Mouse (Mus musculus): ENCODE measurements around the gene Sik3.

DNA sequence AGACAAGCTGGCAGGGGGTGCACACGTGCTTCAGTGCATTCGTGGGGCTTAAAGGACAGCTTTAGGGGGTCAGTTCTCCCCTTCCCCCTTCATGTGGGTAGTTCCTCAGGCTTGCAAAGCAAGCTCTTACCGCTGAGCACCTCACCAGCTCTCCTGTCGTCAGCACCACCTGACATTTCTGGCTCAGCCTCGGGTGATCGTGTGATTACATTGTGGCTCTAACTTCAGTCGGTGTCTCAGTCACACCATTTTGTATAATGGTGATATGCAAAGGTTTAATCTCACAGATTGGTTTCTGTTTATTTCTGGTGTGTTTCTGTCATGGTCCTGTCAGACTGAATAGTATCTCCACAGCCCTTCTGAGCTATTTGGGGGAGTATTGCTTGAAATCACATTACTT is 186.3 kb downstream of the Sik3 start:
- TF ChIP-seq CTCF (IDR thresholded peaks at IDR 0.05; ENCODE audit: control insufficient read depth, insufficient read depth, insufficient replicate concordance, low read depth, low read length): no peak
- TF ChIP-seq POLR2A (IDR thresholded peaks at IDR 0.05; ENCODE audit: control insufficient read depth, low read depth, low read length): no peak
